Mouse (Mus musculus) heart, postnatal 0 days (tissue): Measurements from ENCODE around the gene Asb8. TPM values are rescaled to one million over a fixed set of nuclear protein-coding genes. Genes with fewer than 3 reads are reported as not detected.

Experiments
- ATAC-seq: fragments of 200-750 bp; cut with Nextera tagmentation; 2 replicates; pipeline ENCODE4 v1.8.0; 2017; ENCODE audit warnings: low read depth, moderate number of reproducible peaks, moderate library complexity; ENCODE audit not compliant: insufficient read depth
- DNase-seq: peaks from one replicate; pipeline ENCODE4 v3.0.0-alpha.2; 2016; ENCODE audit warnings: low spot score
- H3K27ac ChIP-seq: fragments of 300-500 bp; sonication (generic); 2 replicates; pipeline ENCODE4 v1.5.1; 2014; ENCODE audit warnings: low read depth, mild to moderate bottlenecking
- H3K27me3 ChIP-seq: fragments of 300-500 bp; sonication (generic); 2 replicates; pipeline ENCODE4 v1.6.1; 2014; ENCODE audit warnings: low read length, mixed read lengths; ENCODE audit not compliant: control insufficient read depth, insufficient read depth
- H3K36me3 ChIP-seq: fragments of 300-500 bp; sonication (generic); replicated peaks from 2 replicates; pipeline ENCODE4 v1.6.1; 2014; ENCODE audit warnings: low read length, mixed read lengths; ENCODE audit not compliant: control insufficient read depth, insufficient read depth
- H3K4me1 ChIP-seq: fragments of 300-500 bp; sonication (generic); 2 replicates; pipeline ENCODE4 v1.6.1; 2014; ENCODE audit warnings: antibody characterized with exemption; ENCODE audit not compliant: control insufficient read depth, insufficient read depth
- H3K4me2 ChIP-seq: fragments of 300-500 bp; sonication (generic); 2 replicates; pipeline ENCODE4 v1.6.1; 2014; ENCODE audit warnings: low read depth, mild to moderate bottlenecking, low read length, moderate library complexity
- H3K4me3 ChIP-seq: fragments of 300-500 bp; sonication (generic); 2 replicates; pipeline ENCODE4 v1.5.1; 2014; ENCODE audit warnings: low read depth, low read length
- H3K9ac ChIP-seq: fragments of 300-500 bp; sonication (generic); replicated peaks from 2 replicates; pipeline ENCODE4 v1.6.1; 2014; ENCODE audit warnings: low read depth, low read length, mixed read lengths
- H3K9me3 ChIP-seq: fragments of 300-500 bp; sonication (generic); replicated peaks from 2 replicates; pipeline ENCODE4 v1.6.1; 2016; ENCODE audit warnings: low read length; ENCODE audit not compliant: control insufficient read depth
- CTCF ChIP-seq: IDR thresholded peaks from 2 replicates; pipeline ENCODE4 v1.5.1; 2016; ENCODE audit warnings: antibody characterized with exemption, control low read depth, low read depth
- EP300 ChIP-seq: IDR thresholded peaks from 2 replicates; pipeline ENCODE4 v1.6.1; 2016; ENCODE audit warnings: antibody characterized with exemption, low read depth
- whole genome bisulfite sequencing: fragments of 180-500 bp; shearing (Covaris S2); extraction: QIAGEN DNeasy Blood & Tissue Kit; methylation state at CpG from one replicate; pipeline ENCODE4 v1.1.7; 2014; 5-methylcytosine and 5-hydroxymethylcytosine counted together
- polyA plus RNA-seq: library from polyadenylated mRNA; unstranded; fragments of >200 nt; fragmentation: Nextera tagmentation; extraction: Ambion mirVana; gene quantifications from 2 replicates; pipeline ENCODE4 v1.2.1, GENCODE M21; 2015
- total RNA-seq: library from RNA; depleted of rRNA; stranded (reverse); fragments of >200 nt; gene quantifications from 2 replicates; pipeline ENCODE4 v1.2.3, GENCODE M21; 2014; ENCODE audit warnings: low replicate concordance

The Asb8 gene
- total and polyA plus RNA-seq, 2 experiments from 2014 or later: 111 to 158 TPM

- WGBS: 79% methylated on average over 5 of the region's 5 CpGs
- no peaks in the 10 kb centered on the region for H3K36me3 ChIP-seq
- no peak overlapping the region for H3K4me3 ChIP-seq
- H3K9ac ChIP-seq: no peak overlapping the region
- DNase-seq (no peak), ATAC-seq (no peak)
- H3K4me2 ChIP-seq: no peak overlapping the region
- H3K4me1 ChIP-seq: no peaks in the 10 kb centered on the region; the same call in 1 of the 2 replicates
- peaks cover 29% of the 10 kb centered on the region for H3K27me3 ChIP-seq
- no peaks in the 10 kb centered on the region for H3K9me3 ChIP-seq
- TF ChIP-seq EP300 (no peak), CTCF (no peak)
- no peak overlapping the region for H3K27ac ChIP-seq
Measured at GRCm38 (mm10) chr15:98172113-98172512, 6.7 kb upstream of the Asb8 start.

GRCm38 (mm10) chr15:98170917-98171316 is 5.5 kb upstream of the Asb8 start:
- Histone ChIP-seq H3K27ac (no peak overlapping the region), H3K9ac (no peak overlapping the region), H3K4me2 (no peak overlapping the region), H3K36me3 (no peaks in the 10 kb centered on the region), H3K27me3 (peaks cover 37% of the 10 kb centered on the region), H3K4me3 (no peak overlapping the region), H3K4me1 (peaks cover 5% of the 10 kb centered on the region), H3K9me3 (no peaks in the 10 kb centered on the region)
- TF ChIP-seq EP300 (no peak), CTCF (no peak)
- WGBS: 72% methylated on average over 9 of the region's 9 CpGs
- DNase-seq (no peak), ATAC-seq (no peak)

DNA sequence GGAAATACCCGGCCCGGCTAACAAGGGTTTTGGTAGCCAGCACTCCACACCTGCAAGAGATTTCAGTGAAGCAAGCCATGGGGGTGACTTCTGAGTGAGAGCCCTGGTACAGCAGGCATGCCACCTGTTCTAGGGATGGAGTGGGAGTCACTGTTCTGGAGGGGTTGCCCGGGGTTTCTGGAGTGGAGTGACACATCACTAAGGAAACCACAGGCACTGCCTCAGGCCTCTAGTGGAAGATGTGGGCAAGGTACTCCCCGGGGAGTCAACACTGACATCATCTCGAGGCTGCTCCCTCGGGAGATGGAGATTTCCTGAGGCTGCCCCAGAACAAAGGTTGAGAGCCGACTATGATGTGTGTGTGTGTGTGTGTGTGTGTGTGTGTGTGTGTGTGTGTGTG is 4.9 kb upstream of the Asb8 start:
- no peak overlapping the region for H3K27ac ChIP-seq
- peaks cover 5% of the 10 kb centered on the region for H3K4me1 ChIP-seq
- H3K9ac ChIP-seq: no peak overlapping the region
- no peaks in the 10 kb centered on the region for H3K36me3 ChIP-seq
- ATAC-seq: no peak
- DNase-seq: no peak
- peaks cover 43% of the 10 kb centered on the region for H3K27me3 ChIP-seq
- WGBS: 37% methylated on average over 7 of the region's 7 CpGs
- no peak for TF ChIP-seq EP300
- no peak for TF ChIP-seq CTCF
- H3K4me2 ChIP-seq: no peak overlapping the region
- no peaks in the 10 kb centered on the region for H3K9me3 ChIP-seq
- no peak overlapping the region for H3K4me3 ChIP-seq

DNA sequence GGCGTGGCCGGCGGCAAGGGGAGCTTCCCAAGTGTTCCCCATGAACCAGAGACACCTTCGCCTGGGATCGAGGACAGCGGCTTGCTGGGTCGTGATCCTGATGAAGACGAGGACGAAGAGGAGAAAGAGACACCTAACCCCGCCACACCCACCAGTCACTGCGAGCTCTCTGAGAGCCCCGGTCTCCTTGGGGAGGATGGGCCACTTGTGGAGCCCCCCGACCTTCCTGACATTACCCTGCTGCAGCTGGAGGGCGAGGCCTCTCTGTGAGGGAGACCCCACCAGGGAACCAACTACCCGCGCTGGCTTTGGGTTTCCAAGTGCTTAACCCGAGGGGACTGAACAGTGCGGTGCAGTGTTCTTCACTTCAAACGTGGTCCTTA is 3.2 kb upstream of the Asb8 start:
- H3K4me1 ChIP-seq: peaks cover 5% of the 10 kb centered on the region
- H3K4me2 ChIP-seq: peak overlapping the region; percentile 72
- DNase-seq: no peak
- no peak overlapping the region; the same call in 1 of the 2 replicates for H3K9ac ChIP-seq
- 17% methylated on average over 19 of the region's 19 CpGs for WGBS
- no peak for ATAC-seq
- H3K36me3 ChIP-seq: no peaks in the 10 kb centered on the region
- TF ChIP-seq EP300: no peak
- no peak for TF ChIP-seq CTCF
- no peak overlapping the region for H3K4me3 ChIP-seq
- peaks cover 44% of the 10 kb centered on the region for H3K27me3 ChIP-seq
- H3K27ac ChIP-seq: no peak overlapping the region
- no peaks in the 10 kb centered on the region for H3K9me3 ChIP-seq

DNA sequence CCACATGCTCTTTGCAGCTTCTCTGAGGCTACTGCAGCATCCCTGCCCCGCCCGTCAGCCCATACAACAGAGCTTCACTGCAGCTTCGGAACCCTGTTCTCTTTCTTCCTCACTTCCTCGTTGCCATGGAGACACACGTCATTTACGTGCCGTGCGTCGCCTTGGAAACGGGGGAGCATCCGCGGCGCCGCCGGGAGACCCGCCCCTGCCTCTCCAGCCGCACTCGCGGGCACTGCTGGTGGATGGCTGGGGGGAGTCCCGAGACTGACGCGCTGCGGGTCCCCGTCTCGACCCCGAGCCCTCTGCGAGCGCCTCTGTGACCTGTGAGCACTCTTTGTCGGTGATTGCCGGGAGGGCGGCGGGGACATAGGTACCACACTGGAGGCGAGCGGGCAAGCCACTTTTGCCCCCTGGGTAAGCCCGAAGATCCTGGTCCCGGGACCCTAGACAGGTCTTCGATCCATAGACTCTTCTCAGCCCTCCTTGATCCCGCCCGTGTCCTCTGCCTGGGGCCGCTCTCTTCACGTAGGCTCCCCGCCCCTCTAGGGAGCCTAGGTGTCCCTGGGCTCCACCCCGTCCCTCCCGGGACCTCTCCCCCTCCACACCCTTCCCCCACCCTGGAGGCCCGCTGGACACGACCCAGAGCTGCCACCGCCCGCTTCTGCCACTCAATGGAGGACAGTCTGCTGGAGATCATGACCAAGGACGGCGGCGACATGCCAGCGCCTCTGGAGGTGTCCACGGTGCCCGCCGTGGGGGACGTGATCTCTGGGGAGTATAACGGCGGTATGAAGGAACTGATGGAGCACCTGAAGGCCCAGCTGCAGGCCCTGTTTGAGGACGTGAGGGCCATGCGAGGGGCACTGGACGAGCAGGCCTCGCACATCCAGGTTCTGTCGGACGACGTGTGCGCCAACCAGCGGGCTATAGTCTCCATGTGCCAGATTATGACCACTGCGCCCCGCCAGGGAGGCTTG is 2.5 kb upstream of the Asb8 start:
- DNase-seq (peak; percentile 85), ATAC-seq (peak; percentile 55)
- Histone ChIP-seq H3K27me3 (peaks cover 44% of the 10 kb centered on the region), H3K27ac (no peak overlapping the region), H3K4me1 (peaks cover 5% of the 10 kb centered on the region), H3K9ac (no peak overlapping the region; the same call in 1 of the 2 replicates), H3K4me3 (peak overlapping the region; percentile 50), H3K4me2 (peak overlapping the region; percentile 72), H3K9me3 (no peaks in the 10 kb centered on the region), H3K36me3 (no peaks in the 10 kb centered on the region)
- 2% methylated on average over 58 of the region's 69 CpGs for WGBS
- TF ChIP-seq EP300: no peak
- no peak for TF ChIP-seq CTCF
